Mouse (Mus musculus): ENCODE results near the gene Scarb2.

- TF ChIP-seq CTCF (IDR thresholded peaks at IDR 0.05), result no peak
- no peak for TF ChIP-seq POLR2A (IDR thresholded peaks at IDR 0.05; ENCODE audit: insufficient read depth, low read depth, low read length)
- TF ChIP-seq EP300 (IDR thresholded peaks at IDR 0.05; ENCODE audit: insufficient read depth, low read depth, low read length), result no peak
Measured at GRCm38 (mm10) chr5:92403562-92404399, 102.9 kb downstream of the Scarb2 start.
